Mouse (Mus musculus): ENCODE results near the gene Zfp53. TPM values are rescaled to one million over a fixed set of nuclear protein-coding genes. Genes with fewer than 3 reads are reported as not detected.

Zfp53 gene
- total and polyA plus RNA-seq, 3 experiments: 1.8 to 2.2 TPM; not detected in 1

GRCm38 (mm10) chr17:21535096-21536001 is 46.6 kb downstream of the Zfp53 start, which contains the start of gene Zfp52:
Gene Zfp52, plus strand, starts transcription at chr17:21535539.
- peaks cover 6% of the 10 kb centered on the region; the same call in 1 of the 2 replicates for H3K79me2 ChIP-seq (ENCODE audit: control insufficient read depth, insufficient read depth, low read length, poor library complexity)
- H3K27me3 ChIP-seq (ENCODE audit: control insufficient read depth in 1 of 2, insufficient read depth in 2 of 2, low read length in 2 of 2): no peaks in the 10 kb centered on the region
- no peaks in the 10 kb centered on the region for H3K9me3 ChIP-seq (replicated peaks; ENCODE audit: insufficient read depth, low read length)
- H3K4me1 ChIP-seq (ENCODE audit: control insufficient read depth in 1 of 2, insufficient read depth in 2 of 2, low read length in 2 of 2): peaks cover 4 to 7% of the 10 kb centered on the region in 2 experiments; a peak in 3 of 4 replicates
- peak within 1 kb of the TSS; percentile 56 to 88 for H3K4me3 ChIP-seq (ENCODE audit: control insufficient read depth in 1 of 2, insufficient read depth in 1 of 2, low read depth in 2 of 2, low read length in 2 of 2)
- peak; percentile 91 for DNase-seq (ENCODE audit: low read depth, low spot score)
- peak within 1 kb of the TSS; percentile 68 for H3K27ac ChIP-seq (ENCODE audit: control insufficient read depth, low read depth, low read length)
- peak within 1 kb of the TSS; percentile 60 for H3K9ac ChIP-seq (ENCODE audit: control insufficient read depth, low read depth, low read length, poor library complexity, severe bottlenecking)
- peaks cover 0 to 2% of the 10 kb centered on the region in 2 experiments; a peak in 2 of 4 replicates for H3K36me3 ChIP-seq (ENCODE audit: control insufficient read depth in 1 of 2, insufficient read depth in 2 of 2, low read length in 2 of 2)
- TF ChIP-seq NELFE (IDR thresholded peaks at IDR 0.05; ENCODE audit: low read depth, low read length): peak; percentile 52
- 0 out of 2 replicates have a peak, but pooled peaks have one; percentile 28 for TF ChIP-seq RCOR1 (IDR thresholded peaks at IDR 0.05; ENCODE audit: low read depth, low read length)
- TF ChIP-seq EP300 (IDR thresholded peaks at IDR 0.05; ENCODE audit: low read depth in 1 of 2, low read length in 2 of 2): no peak
- no peak for TF ChIP-seq MYB (IDR thresholded peaks at IDR 0.05; ENCODE audit: low read depth, low read length)
- no peak for TF ChIP-seq TAL1 (IDR thresholded peaks at IDR 0.05; ENCODE audit: low read length)
- peak; percentile 69; the same call in 1 of the 2 replicates for TF ChIP-seq MAZ (IDR thresholded peaks at IDR 0.05; ENCODE audit: low read depth, low read length)
- no peak for TF ChIP-seq POLR2AphosphoS2 (IDR thresholded peaks at IDR 0.05; ENCODE audit: low read length)
- TF ChIP-seq GATA1 (IDR thresholded peaks at IDR 0.05; ENCODE audit: low read depth, low read length): no peak
- no peak for TF ChIP-seq E2F4 (IDR thresholded peaks at IDR 0.05; ENCODE audit: borderline replicate concordance, low read depth, low read length)
- TF ChIP-seq POLR2AphosphoS5 (IDR thresholded peaks at IDR 0.05; ENCODE audit: borderline replicate concordance, low read depth, low read length): no peak
- TF ChIP-seq ETS1 (IDR thresholded peaks at IDR 0.05; ENCODE audit: low read depth, low read length): peak; percentile 37; the same call in 1 of the 2 replicates
- no peak for TF ChIP-seq ZNF384 (IDR thresholded peaks at IDR 0.05; ENCODE audit: low read depth, low read length)
- TF ChIP-seq NRF1 (IDR thresholded peaks at IDR 0.05; ENCODE audit: insufficient read depth, low read depth, low read length, poor library complexity, severe bottlenecking): no peak
- TF ChIP-seq ZMIZ1 (IDR thresholded peaks at IDR 0.05; ENCODE audit: low read depth, low read length): no peak
- no peak for TF ChIP-seq BHLHE40 (IDR thresholded peaks at IDR 0.05; ENCODE audit: borderline replicate concordance, low read depth, low read length)
- TF ChIP-seq ZKSCAN1 (IDR thresholded peaks at IDR 0.05; ENCODE audit: low read depth, low read length): no peak
- TF ChIP-seq MAX (IDR thresholded peaks at IDR 0.05; ENCODE audit: low read length): no peak
- no peak for TF ChIP-seq USF1 (IDR thresholded peaks at IDR 0.05; ENCODE audit: low read depth, low read length)
- no peak for TF ChIP-seq UBTF (IDR thresholded peaks at IDR 0.05; ENCODE audit: borderline replicate concordance, insufficient read depth, low read depth, low read length)
- no peak for TF ChIP-seq CHD1 (IDR thresholded peaks at IDR 0.05; ENCODE audit: low read depth, low read length)
- peak; percentile 37; the same call in 1 of the 2 replicates for TF ChIP-seq TBP (IDR thresholded peaks at IDR 0.05; ENCODE audit: low read depth, low read length)
- 0 out of 2 replicates have a peak, but pooled peaks have one; percentile 2 for TF ChIP-seq ZC3H11A (IDR thresholded peaks at IDR 0.05; ENCODE audit: low read depth, low read length)
- TF ChIP-seq MYC (IDR thresholded peaks at IDR 0.05; ENCODE audit: low read depth, low read length): no peak
- TF ChIP-seq CTCF (IDR thresholded peaks at IDR 0.05 in 2 of 3, conservative IDR thresholded peaks at IDR 0.05 in 1 of 3; ENCODE audit: control insufficient read depth in 1 of 3, insufficient read depth in 1 of 3, low read depth in 2 of 3, low read length in 3 of 3, poor library complexity in 1 of 3, severe bottlenecking in 1 of 3): no peak
- peak; percentile 48 for TF ChIP-seq ELF1 (IDR thresholded peaks at IDR 0.05; ENCODE audit: low read depth, low read length)
- TF ChIP-seq JUND (IDR thresholded peaks at IDR 0.05; ENCODE audit: low read depth, low read length): no peak
- TF ChIP-seq USF2 (IDR thresholded peaks at IDR 0.05; ENCODE audit: borderline replicate concordance in 1 of 2, insufficient read depth in 1 of 2, low read depth in 1 of 2, low read length in 2 of 2): no peak
- TF ChIP-seq HCFC1 (IDR thresholded peaks at IDR 0.05; ENCODE audit: low read depth, low read length): no peak
- no peak for TF ChIP-seq KAT2A (conservative IDR thresholded peaks at IDR 0.05; ENCODE audit: low read depth, low read length)
- peak in 1 of 2 experiments; percentile 51; a peak in 1 of 4 replicates for TF ChIP-seq POLR2A (IDR thresholded peaks at IDR 0.05; ENCODE audit: control insufficient read depth in 1 of 2, insufficient read depth in 1 of 2, low read depth in 1 of 2, low read length in 2 of 2, poor library complexity in 1 of 2)
- TF ChIP-seq MXI1 (IDR thresholded peaks at IDR 0.05; ENCODE audit: low read depth, low read length): 0 out of 2 replicates have a peak, but pooled peaks have one; percentile 30
- no peak for TF ChIP-seq MAFK (IDR thresholded peaks at IDR 0.05; ENCODE audit: borderline replicate concordance, low read depth, low read length)
- TF ChIP-seq MEF2A (IDR thresholded peaks at IDR 0.05; ENCODE audit: extremely low read depth, insufficient replicate concordance, low read depth, low read length, poor library complexity, severe bottlenecking): no peak
- TF ChIP-seq GABPA (IDR thresholded peaks at IDR 0.05; ENCODE audit: low read depth, low read length): no peak

Measured in MEL (cell line).